Mouse (Mus musculus): ENCODE measurements at regions not wholly inside any gene's neighbourhood (a gene's known extent, or its start where the extent isn't known, plus 50 kb on each side); places are given as distances from the start of the nearest gene placed in this dataset.

DNA sequence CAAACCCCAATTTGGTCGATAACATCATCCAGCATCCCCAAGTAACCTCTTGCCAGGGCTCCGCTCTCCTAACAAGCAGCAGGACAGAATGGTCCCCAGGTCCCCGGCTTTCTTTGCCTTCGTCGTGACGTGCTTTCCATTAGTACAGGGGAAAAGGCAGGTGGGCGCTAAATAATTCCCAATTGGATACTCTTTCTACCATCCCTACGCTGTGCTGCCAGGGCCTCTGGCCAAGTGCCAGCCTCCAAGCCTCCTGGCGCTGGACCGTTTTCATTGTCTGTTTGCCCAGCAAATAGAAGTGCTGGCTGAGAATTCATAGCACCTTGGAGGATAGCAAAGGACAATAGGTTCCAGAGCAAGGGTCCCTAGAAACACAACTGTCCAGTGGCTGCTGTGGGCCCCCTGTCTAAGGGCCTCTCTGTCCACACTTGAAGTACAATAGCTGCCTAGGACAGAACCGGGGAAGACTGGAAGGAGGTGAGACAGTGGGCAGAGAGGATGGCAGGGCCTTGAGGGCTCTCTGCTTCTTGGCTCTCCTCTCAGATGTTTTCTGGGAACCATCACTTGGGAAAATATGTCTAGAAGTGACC is 298.9 kb downstream of the Bcor start:
- TF ChIP-seq CTCF (IDR thresholded peaks at IDR 0.05; ENCODE audit: insufficient read depth, low read depth, low read length) = no peak
- no peak for TF ChIP-seq POLR2A (IDR thresholded peaks at IDR 0.05; ENCODE audit: insufficient read depth, low read depth, low read length)
